Mouse (Mus musculus): ENCODE data around the gene Myom1.

Myom1 gene

DNA sequence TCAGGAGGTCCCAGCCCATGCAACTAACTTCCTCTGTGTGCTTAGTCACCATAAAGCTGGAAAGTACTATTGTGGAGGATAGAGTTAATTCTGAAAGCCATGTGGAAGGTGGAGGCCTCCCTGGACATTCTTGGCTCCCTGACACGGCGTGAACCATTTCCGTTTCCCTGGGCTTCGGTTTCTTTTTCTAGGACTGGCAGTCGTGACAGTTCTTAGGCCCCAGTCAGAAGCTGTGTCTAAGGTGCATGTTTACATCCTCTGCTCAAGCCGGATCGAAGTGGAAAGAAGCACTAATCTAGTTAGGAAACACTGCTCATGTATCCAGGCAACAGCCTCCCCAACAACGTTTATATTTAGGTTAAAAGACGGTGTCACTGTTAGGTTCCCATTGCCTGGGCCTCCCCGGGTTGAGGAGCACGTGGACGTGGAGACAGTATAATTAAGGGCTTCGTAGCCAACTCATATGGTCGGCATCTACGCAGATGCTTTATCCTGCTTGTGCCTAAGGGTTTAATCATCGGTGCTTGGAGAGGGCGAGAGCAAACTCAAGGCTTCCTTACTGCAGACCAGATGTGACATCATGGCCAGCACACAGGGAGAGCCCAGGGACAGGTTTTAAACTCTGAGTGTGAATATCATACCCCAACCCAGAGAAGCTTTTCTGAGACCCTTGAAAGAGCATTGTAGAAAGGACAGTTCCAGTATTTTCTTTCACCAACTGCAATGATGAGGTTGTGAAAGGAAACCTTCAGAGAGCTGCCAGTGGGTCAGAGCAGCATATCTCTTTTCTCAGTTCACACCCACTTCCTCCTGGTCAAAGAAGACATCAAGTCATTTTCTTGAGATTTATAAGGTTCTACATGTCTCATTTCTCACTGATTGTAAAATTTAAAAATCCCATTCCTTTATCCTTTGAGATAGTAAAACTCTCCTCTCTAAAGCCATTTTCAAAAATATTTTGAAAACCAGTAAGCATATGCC, 100.4 kb downstream of the Myom1 start:
- DNase-seq (ENCODE audit: low spot score), result no peak

DNA sequence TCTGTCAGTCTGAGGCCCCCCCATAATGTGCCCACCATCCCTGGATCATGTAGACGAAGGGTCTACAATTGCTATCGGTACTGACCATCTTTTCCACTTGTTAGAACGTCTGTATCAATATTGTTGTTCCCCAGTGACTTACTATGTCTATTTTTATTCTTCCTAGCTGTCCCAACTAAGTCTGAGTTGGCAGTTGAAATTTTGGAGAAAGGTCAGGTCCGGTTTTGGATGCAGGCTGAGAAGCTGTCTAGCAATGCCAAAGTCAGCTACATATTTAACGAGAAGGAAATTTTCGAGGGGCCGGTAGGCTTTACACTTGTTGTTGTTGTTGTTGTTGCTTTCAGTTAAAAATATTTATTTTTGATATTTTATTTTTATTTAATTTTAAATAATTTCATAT, 102.9 kb downstream of the Myom1 start:
- DNase-seq (ENCODE audit: low spot score), result no peak

GRCm38 (mm10) chr17:71106250-71106649, 103.8 kb downstream of the Myom1 start:
- DNase-seq (ENCODE audit: low spot score), result no peak

DNA sequence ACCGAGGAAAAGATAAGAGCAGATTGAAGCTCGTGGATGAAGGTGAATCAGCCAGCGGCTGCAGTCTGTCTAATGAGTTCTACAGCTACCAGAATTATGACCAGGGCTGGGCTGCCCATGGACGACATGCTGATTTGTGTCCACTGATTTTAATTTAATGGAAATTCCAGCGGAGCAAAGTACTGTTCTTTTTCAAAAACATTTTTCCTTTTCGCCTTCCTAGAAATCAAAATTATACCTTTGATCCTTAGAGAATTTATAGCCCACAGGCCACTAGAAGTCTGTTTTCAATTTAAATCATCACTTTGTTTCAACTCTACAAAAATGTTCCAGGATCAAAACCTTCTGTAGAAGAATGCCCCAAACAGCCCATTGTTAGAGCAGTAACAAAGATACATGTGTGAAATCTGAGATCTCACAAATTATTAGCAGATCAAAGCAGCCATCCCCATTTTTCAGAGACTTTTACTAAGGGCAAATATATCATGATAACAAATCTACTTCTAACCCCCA, 108.4 kb downstream of the Myom1 start:
- no peak for DNase-seq (ENCODE audit: low spot score)

GRCm38 (mm10) chr17:71112689-71113088, 110.3 kb downstream of the Myom1 start:
- DNase-seq (ENCODE audit: low spot score), result no peak

DNA sequence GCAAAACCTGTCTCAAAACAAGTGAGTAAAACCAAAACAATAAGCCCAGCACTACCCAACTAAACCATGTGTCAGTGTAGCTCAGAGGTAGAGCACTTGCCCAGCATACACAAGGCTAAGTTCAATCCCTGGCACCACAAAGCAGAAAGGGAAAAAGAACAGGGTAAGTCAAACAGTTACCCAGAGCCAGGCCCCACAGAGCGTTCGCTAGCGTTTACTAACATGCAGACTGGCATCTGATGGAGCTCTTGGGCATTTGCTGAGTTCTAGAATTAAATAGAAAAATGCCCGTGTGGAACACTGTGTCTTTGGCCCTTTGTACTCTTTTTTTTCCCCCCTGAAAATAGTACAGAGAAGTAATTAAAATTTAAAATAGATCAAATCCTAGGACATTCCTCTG, 111.8 kb downstream of the Myom1 start:
- no peak for DNase-seq (ENCODE audit: low spot score)

DNA sequence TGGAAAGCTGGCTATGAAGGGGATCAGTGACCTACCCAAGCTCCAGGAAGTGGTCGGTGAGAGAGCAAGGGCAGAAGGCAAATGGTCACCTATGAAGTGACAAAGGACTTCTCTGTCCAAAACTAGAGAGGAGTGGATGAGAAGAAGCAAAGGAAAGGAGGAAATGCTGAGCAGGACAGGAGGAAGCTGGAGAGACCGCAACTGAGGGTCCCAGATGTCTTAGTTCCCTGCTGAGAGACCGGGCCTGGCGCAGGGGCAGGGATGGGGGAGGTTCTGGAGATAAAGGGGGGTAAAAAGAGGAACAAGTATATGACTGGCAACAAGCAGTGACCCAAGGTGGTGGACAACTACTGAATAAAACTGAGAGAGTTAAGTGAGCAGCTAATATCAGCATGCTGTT, 115.5 kb downstream of the Myom1 start:
- DNase-seq (ENCODE audit: low spot score), result no peak

- no peak for DNase-seq (ENCODE audit: low spot score)
Observed at GRCm38 (mm10) chr17:71118607-71119006, 116.2 kb downstream of the Myom1 start.

DNA sequence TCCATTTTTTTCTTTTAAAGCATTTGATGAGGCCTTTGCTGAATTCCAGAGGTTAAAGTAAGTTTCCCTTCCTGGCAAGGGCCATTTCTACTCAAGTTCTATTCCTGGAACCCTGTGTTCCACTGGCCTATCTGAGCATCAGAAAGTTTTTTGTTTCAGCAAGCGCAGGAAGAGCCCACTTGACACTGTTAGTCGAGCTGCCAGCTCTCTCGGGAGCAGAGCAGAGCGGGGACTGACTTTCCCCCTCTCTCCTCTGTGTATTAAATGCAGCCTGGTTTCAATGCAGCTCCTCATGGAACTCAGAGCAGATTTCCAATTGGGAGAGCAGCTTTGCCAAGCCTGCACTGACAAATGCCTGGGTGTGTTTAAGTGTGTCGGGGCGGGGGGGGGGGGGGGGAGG, 118.2 kb downstream of the Myom1 start:
- no peak for DNase-seq (ENCODE audit: low spot score)

GRCm38 (mm10) chr17:71124061-71124670, 121.7 kb downstream of the Myom1 start:
- no peak for DNase-seq (ENCODE audit: low spot score)

DNA sequence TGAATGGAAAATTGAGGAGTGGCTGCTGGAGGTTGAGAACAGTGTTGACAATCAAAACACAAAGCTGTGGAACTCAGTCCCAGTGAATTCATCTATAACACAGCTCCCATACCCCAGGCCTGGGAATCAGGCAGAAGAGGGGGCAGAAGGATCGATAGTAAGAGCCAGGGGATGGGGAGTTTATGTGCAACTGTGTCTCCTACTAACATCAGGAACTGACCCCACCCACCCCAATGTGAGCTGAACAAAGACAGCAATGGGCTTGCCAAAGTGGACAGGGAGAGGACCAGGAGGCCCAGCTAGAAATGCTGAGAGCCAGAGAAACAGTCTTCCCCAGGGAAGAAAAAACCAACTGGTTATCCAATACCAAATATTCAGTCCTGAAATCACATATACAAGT, 122.2 kb downstream of the Myom1 start:
- DNase-seq (ENCODE audit: low spot score), result no peak

- no peak for DNase-seq (ENCODE audit: low spot score)
Observed at GRCm38 (mm10) chr17:71125519-71125918, 123.1 kb downstream of the Myom1 start.

DNA sequence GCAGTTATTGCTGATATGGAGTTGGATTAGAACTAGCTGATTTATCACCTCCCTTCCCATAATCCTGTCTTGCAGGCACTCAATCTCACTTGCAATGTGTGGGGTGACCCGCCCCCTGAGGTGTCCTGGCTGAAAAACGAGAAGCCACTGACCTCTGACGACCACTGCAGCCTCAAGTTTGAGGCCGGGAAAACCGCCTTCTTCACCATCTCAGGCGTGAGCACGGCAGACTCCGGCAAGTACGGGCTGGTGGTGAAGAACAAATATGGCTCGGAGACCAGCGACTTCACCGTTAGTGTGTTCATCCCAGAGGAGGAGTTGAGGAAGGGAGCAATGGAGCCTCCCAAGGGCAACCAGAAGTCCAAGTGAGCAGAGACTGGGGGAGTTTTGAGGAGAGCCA, 123.6 kb downstream of the Myom1 start:
- no peak for DNase-seq (ENCODE audit: low spot score)

DNA sequence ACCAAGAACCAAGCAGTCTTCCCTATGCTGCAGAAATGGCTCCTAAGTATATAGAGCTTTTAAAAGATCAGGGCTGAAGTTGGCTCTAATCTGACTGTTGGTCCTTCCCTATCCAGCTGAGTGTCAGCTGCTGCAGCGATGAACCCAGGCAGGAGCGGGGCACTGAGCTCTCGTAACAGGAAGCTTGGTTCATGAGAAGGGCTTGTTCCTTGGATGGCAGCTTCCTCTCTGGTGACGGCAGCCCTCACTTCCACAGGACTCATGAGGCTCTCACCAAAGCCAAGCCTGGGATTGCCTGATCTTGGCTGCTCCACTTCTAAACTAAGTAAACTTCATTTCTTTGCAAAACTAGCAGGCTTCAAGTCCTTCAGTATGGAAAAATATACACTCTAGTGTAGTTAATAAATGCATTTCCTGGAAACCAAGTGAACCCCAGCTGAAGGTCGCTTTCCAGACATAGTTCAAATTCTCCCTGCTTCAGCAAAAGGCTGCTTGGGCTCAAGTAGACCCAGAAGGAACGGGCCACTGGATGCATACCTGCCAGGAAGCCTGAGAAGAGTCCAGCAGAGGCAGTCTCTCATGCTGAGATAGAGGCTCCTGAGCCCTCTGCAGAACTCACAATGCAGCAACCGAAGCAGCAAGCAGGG, 125.2 kb downstream of the Myom1 start:
- no peak for DNase-seq (ENCODE audit: low spot score)

DNA sequence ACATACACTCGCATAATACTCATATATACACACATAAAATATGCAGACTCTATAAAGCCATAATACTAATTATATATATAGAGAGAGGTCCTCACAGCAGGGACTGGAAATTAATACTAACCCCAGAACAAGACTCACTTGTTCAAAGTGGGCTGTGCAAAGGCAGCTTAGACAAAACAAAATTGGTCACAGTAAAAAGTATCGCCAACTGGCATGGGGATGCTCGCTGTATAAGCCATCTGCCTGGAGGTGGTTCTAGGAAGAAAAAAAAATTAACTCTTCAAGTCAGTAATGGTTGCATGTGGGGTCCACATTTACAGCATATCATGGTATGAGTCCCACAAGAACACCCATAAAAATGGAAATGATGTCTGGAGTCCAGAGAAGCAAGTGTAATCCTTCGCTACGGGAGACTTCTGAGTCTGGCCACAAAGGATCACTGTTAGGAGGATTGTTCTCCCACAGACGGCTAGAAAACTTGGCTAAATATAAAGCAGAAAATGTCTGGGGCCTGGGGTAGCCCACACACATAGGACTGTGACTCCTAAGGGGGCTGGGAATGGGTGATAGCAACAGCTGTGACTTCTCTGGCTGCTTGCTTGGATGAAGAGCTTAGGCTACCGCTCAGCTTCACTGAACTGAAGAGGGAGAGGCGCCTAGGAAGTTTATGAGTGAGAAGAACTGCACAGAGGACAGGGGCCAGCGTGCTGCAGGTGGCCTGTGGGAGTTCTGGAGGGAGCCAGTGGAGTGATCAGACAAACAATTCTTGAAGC, 127.2 kb downstream of the Myom1 start:
- DNase-seq (ENCODE audit: low spot score), result no peak

DNA sequence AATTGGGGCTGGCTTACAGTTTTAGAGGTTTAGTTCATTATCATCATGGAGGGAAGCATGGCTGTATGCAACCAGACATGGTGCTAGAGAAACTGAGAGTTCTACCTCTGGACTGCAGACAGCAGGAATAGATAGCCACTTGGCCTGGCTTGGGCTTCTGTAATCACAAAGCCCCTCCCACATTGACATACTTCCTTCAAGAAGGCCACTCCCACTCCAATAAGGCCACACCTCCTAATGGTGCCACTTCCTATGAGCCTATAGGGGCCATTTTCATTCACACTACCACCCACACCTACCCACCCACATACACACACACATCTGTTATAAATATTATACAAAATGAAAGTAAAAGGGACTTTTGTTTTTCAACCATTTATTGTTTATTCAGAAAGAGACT, 129.8 kb downstream of the Myom1 start:
- no peak for DNase-seq (ENCODE audit: low spot score)

DNA sequence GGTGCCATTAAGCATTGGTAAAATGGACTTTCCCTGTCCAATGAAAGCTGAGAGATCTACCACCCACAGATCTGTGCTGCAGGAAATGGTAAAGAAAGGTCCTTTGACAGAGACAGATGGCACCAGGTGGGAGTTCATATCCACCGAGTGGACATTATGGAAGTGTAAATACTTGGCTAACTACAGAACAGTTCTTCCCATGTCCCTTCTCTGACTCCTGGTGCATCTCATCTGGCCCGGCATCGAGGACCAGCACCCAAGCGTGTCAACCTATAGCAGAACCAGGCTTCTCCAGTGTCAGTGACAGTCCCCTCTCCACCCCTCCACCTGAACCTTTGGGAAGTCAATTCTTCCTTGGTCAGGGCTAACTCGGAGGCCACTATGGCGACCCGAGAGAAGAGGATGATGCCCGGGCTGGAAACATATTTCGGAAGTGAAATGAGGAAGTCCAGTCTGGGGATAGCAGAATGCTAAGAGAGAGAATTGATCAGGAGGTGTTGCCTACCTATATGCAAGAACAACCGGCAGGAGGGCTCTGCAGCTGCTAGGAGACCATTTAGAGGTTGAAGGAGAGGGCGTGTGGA, 130.5 kb downstream of the Myom1 start:
- DNase-seq (ENCODE audit: low spot score), result no peak

- DNase-seq (ENCODE audit: low spot score), result no peak
Observed at GRCm38 (mm10) chr17:71134441-71134955, 132.1 kb downstream of the Myom1 start.

DNA sequence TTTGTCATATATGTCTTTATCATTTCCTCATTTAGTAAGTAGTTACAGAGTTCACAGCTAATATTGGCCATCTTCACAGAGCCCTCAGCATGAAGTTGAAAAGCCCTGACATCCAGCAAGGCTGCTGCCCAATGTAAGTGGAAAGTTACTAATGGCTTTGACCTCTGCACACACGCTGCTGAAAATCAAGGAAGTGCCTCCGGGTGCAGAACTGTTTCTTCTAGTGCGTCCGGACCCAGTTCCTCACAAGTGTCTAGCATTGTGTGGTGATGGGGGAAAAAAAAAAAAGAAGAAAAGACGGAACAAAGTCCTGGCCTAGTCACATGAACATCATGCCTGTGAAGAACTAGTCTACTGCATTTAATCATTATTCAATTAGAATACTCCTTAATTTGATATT, 132.7 kb downstream of the Myom1 start:
- no peak for DNase-seq (ENCODE audit: low spot score)

DNA sequence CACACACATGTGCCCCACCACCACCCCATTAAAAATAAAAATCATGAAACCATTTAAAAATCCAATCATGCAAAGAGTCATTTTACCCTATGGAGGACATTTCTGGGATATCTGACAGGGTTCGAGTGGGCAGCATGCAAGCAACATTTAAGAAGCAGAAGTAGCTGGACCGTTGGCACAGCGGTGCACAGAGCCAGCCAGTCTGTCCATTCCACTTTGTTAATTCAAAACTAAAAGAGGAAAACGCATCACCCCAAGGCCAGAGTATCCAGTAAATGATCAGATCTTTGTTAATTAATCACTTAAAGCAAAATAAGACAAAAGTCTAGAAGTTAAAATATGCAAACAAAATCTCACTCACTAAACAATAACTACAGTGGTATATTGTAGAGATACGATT, 133.4 kb downstream of the Myom1 start:
- no peak for DNase-seq (ENCODE audit: low spot score)
